Mouse (Mus musculus): ENCODE data around the gene Pxmp4. TPM values are rescaled to one million over a fixed set of nuclear protein-coding genes. Genes with fewer than 3 reads are reported as not detected.

The Pxmp4 gene
- total RNA-seq, 2 experiments from 2014 or later = 15.1 to 16.1 TPM

DNA sequence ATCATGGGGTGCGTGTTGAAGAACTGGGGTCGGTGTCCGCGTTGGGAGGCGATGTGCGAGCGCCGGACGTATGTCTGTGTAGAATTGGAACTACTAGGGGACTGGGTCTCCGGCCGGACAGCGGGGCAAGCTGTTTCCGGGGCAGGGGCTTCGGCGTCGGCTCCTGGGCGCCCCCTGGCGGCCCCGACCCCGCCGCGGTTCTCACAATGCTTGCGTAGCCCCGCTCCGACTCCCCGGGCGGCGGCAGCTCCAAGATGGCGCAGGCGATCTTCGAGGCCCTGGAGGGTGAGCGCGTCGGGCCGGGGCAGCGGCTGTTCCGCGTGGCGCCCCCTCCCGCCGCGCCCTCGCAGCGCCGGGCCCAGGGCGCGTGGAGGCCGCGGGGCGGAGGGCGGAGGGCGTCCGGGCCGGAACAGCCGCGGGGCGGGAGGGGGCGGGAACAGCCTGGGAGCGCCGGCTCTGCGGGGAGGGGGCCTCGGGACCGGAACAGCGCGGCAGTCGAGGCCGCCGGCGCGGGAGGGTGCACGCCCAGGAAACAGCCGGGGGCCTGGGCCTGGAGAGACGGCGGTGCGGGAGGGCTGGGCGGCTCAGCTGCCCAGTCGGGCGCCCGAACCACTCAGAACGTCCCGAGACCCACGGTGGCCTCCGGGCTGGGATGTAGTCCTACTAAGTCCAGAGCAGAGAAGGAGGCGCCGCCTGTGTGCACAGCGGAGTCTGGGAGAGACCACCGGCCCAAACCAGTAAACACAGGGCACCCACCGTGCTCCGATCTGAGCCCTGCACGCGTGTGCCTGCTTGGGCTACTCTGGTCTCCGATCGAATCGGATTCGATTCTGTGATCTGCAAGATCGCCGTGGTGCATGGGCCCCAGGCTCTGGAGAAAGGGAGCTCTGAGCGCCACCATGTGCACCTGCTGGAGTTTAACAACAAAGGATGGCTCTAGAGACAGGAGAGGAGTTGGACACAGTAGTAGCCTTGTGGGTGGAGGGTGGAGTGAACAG is 9.9 kb upstream of the Pxmp4 start, which contains the start of the genes Zfp341 and 4930519P11Rik:
TSS of gene Zfp341 (plus strand) at position 180 of the 998 bp plus-strand sequence.
TSS of gene 4930519P11Rik (minus strand) at position 320 of the 998 bp plus-strand sequence.
- peak; percentile 89 for DNase-seq

DNA sequence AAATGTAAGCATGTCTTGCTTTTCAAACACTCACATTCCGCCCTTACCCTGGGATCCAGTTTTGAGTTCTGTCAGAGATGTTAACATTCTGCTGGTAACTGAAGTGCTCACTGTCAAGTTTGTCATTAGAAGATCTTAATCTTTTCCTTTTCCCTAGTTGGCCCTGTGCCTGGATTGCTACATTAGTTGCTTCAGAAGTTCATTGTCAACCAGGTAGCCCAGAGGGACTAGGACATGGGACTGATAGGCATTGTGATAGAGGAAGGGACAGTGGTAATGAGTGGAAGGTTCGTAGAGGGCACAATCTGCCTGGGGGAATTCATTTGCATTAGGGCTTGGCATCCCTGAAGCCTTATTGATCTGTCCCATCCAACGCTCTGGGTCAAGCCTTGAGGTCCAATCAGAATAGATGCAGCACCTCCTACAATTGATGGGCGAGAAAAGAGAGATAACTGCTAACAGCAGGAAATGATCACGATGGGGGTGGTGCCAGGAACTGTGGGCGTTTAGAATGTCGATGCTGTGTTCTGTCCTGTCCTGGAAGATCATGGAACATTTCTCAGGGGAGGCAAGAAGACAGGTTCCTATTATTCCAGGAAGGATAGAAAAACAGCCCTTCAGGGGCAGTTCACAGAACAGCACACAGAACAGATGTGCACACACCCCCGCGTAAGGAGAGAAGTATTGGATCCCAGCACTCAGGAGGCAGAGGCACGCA is 5.7 kb upstream of the Pxmp4 start:
- DNase-seq = no peak

DNA sequence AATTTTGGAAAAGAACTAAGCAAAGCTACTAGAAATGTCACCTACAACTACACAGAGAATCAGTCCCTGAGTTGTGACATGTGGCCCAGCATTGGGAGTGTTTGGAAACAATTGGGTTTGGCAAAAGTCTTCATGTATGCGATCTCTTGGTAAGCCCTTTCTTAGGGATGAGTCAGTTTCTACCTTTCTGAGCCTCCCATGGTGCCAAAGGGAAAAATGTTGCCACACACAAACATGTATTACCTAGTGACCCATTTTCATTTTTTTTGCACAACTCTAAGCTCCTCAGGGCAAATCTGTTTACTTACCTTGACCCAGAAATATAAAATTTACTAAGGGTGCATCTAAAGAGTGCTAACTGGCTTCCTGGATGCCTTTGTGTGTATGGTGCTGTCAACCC is 3.5 kb upstream of the Pxmp4 start:
- no peak for DNase-seq

DNA sequence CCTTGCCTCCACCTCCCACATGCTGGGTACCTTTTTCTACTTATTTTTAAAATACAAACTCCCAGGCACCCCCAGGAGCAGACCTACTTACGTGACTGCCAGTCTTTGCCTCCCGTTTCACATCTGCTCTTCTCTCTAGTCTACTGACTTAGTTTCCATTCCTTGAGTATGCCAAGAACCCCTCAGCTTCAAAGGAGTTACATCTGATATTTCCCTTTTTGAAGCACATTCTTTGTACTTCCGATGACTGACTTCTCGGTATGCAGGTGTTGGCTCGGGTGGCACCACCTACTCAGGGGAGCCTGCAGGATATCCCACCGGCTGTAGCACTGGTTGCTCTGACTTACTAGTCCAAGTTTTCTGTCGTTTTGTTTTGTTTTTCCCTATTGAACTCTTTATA is 648 bp upstream of the Pxmp4 start:
- DNase-seq = no peak

DNA sequence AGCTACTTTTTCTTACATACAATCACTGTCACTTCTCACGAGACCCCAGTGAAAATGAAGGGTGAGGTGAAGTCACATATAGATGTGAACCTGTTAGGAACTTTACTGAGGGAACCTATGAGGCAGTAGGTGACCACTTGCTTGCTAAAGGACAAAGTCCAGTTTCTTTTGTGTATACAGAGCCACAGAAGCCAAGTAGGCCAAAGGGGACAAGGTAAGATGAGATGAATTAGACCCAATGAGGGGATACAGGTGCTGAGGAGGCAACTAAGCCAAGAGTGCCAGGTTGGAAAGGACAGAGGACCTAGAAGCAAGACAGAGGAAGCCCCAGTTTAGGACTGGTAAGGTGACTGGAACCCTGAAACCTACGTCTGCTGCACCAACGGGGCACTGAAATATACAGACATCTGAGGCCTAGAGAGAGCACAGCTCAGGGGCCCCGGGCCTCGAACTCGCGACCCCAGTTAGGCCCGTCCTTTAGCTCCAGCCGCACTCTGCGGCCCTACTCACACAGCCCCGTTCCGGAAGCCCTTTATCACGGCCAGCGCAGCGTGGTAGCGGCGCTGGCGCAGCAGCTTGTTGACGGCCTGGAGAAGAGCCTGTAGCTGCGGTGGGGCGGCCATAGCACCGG is 386 bp downstream of the Pxmp4 start:
- no peak for DNase-seq

DNA sequence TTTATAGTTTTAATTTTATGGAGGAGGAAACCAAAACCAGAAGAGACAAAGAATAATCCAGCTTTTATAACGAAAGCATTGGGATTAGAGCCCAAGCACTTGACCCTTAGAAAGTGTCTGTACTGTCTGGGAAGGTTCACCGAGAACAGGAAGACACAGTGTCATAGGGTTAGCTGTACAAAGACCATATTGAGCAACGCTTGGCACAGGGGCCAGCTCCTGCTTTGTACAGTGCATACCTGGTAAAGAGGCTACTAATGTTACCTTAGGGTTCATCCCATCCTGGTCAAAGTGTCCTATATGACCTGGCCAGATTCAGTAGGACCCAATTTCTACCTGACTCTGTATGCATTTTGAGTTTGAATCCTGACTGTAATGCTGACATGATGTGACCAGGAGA is 2.2 kb downstream of the Pxmp4 start:
- DNase-seq = no peak

DNA sequence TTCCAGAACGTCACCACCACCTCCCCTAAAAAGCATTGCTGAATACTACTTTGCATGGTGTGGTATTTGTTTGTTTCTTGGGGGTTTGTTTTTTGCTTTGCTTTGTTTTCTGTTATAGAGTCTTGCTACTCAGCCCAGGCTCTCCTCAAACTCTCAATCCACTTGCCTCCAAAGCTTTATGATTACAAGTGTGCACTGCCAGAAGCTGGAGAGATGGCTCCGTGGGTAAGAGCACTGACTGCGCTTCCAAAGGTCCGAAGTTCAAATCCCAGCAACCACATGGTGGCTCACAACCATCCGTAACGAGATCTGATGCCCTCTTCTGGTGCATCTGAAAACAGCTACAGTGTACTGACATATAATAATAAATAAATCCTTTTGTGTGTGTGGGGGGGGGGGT is 2.9 kb downstream of the Pxmp4 start:
- DNase-seq = no peak

DNA sequence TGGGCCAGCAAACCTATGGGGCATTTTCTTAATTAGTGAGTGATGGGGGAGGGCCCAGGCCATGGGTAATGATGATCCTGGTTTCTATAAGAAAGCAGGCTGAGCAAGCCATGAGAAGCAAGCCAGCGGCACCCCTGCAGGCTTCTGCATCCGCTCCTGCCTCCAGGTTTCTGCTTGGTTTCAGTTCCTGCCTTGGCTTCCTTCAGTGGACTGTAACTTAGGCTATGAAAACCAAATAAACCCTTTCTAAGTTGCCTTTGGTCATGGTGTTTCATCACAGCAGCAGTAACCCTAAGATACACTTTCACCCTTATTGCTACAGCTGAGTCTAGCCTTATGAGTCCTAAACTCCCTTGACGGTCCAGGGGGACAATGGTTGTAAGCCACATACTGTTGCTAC is 6.1 kb downstream of the Pxmp4 start:
- DNase-seq = no peak

DNA sequence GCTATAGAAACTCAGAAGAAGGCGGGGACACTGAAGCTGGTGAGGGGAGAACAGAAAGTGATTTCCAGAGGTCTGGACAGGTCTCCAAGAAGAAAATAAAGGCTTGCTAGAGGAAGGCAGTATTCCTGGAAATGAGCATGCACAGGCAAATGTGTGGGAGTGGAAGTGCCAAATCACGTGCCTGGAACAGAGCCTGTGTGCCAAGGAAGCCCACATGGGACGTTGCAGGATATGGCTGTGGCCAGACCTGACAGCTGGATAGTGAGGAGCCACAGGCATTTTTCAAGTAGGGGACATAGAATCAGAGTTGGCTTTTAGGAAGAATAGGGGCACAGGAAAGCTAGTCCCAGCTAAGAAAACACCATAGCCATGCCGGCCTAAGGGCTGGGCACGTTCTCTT is 7.7 kb downstream of the Pxmp4 start:
- no peak for DNase-seq

DNA sequence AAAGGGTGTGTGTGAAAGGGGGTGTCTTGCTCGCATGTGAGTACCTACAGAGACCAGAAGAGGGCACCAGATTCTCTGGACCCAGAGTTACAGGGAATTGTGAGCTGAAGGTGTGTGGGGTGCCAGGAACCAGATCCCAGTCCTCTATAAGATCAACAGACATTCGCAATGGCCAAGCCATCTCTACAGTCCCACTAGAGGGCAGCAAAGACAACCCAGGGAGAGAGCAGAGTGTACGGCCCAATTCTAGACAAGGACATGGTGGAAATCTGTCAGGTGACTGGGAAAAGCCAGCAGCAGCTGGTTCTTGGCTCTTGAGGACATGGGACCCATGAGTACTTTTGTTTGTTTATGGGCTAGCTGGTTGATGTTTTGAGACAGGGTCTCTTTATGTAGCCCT is 10.5 kb downstream of the Pxmp4 start:
- no peak for DNase-seq

DNA sequence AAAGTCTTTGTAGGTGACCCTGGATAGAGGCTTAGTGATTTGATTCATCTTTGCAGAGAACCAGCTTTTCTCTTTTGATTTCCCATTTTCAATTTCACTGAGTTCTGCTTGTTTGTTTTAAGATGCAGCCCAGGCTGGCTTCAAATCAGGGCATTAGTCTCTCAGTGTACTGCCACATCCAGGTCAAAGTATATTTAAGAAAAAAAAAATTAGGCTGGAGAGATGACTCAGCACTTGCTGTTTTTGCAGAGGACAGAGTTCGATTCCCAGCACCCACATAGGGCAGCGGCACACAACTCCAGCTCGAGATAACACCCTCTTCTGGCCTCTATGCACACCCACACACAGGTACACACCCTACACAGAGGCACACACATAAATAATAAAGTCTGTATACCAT is 12.3 kb downstream of the Pxmp4 start:
- DNase-seq = no peak

DNA sequence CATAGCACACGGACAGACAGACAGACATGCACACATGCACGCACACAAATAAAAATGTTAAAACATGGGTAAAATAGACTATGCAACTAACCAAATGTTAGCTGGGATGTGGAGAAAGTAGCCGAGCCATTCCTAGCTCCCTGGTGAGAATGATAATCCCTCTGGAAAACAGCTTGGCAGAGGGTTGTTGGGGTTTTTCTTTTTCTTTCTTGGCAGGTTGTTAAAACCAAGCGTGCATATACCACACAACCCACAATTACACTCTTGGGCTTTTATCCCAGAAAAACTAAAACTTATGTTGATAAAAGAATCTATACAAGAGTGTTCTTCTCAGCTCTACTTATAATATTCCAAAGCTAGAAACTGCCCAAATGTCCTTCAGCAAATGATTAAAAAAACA is 14.5 kb downstream of the Pxmp4 start:
- no peak for DNase-seq

DNA sequence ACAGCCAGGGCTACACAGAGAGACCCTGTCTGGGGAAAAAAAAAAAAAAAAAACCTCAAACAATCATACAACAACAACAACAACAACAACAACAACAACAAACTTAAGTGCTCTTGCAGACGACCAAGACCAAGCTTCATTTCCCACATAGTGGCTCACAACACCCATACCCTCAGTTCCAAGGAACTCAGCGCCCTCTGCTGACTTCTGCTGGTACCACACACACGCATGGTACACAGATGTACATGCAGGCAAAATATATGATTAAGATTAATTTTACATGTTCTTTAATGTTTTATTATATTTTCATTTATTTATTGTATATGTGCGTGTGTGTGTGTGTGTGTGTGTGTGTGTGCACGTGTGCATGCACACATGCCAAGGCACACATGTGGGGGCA is 17.1 kb downstream of the Pxmp4 start:
- peak; percentile 58 for DNase-seq

DNA sequence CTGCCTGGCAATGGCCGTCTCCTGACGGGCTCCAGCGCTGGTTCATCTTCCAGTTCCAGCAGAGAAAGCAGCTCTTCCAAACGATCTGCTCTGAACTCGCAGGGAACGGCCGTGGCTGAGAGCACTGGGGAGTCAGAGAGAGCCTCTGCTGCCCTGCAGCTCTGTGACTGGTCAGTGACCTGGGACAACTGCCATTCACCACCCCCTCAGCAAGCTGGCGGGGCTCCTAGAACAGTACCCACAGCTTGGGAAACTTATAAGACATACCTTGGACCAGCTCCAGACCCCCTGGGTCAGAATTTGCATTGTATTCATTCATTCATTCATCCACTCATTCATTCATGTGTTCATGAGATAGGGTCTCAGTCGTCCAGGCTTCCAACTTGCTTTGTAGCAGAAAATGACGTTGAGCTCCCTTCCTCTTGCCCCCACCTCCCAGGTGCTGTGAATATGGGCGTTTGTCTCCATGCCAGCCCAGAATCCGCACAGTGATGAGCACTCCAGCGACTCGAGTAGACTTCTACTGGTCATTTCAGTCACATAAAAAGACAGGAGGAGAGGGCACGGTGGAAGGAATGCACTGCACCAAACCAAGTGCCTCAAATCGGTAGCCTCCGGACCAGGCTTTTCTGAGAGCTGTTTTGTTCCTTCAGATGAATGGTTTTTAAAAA is 18.4 kb downstream of the Pxmp4 start:
- DNase-seq = no peak

DNA sequence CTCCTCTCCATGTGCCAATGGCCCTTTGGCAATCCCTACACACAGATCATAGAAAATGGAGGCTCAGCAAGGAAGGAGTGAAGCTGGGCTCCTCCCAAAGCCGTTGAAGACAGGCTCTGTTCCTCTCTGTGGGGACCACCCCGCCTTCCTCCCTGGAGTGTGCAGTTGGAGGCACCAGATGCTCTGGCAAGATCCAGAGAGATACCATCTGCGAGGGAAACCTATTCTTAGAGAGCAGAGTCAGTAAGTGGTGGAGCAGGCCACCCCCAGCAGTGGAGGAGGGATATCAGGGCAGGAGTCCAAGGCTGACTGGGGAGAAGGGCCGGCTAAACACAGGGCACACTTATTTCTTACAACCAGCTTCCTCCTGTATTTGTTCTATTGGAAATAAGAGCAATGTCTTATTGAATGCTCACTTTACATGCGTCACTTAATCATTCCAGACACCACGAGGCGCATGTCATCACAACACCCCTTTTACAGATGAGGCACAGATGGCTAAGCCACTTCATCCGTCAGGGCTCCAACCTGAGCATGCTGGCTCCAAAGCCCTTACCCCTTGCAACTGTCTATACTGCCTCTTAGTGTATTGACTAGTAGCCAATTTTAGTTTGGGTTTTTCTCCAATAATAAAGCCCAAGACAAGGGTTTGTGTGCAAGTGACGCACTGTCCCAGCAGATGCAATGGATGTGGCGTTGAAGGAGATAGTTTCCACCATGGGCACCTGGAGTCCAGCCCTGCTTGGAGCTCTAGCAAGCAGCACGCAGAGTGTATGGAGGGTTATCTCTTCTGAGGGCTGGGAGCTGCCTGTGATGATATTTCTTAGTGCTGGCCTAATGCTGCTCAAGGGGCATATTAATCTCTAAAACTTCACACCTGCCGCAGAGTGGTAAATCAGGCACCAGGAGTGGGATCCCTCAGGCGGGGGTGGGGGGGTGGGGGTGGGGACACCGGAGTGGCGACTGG is 19.3 kb downstream of the Pxmp4 start:
- no peak for DNase-seq

DNA sequence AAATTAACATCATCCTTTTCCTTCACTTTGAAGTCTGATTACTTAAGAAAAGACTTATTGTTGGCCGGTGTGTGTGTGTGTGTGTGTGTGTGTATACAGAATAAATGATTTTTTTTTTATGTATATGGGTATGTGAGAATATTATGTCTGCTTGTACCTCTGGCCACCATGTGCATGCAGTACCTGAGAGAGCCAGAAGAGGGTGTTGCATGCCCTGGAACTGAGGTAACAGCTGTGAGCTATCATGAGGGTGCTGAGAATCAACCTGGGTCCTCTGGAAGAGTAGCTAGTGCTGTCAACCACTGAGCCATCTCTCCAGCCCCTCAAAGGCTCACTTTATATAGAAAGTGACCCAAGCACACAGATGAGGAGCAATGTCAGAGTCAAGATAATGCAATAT is 22.1 kb downstream of the Pxmp4 start:
- DNase-seq = no peak

DNA sequence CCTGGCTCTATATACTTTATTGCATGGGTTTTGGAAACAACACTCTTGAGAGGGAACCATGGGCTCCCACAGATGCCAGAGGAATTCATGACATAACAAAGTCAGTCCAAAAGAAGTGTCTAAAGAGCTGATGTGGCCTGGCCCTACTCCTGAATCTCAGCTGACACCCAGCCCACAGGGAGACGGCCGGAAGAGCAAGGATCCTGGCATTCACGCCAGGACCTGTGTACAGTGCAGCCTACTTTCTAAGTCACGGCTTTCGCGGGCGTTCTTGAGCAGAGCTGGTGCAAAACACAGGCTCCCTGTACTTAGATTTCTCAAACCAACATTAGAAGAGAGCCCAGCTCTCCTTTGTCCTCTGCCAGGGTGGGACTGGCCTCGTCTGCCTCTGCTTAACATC is 22.9 kb downstream of the Pxmp4 start:
- peak; percentile 43 for DNase-seq

DNA sequence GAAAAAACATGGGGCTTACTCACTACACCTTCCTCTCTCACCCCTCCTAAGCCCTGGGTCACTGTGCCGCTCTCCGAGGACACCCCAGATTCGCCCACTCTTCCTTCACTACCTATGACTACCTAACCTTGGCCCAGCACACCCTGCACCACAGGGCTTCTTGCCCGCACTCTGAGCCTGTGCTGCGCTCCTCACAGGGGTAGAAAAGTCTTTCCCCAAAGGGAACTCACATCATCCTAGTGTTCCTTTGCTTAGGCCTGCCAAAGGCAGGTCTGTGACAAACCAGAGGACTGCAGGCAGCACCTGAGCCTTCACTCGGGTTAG is 25.8 kb downstream of the Pxmp4 start:
- DNase-seq = no peak

DNA sequence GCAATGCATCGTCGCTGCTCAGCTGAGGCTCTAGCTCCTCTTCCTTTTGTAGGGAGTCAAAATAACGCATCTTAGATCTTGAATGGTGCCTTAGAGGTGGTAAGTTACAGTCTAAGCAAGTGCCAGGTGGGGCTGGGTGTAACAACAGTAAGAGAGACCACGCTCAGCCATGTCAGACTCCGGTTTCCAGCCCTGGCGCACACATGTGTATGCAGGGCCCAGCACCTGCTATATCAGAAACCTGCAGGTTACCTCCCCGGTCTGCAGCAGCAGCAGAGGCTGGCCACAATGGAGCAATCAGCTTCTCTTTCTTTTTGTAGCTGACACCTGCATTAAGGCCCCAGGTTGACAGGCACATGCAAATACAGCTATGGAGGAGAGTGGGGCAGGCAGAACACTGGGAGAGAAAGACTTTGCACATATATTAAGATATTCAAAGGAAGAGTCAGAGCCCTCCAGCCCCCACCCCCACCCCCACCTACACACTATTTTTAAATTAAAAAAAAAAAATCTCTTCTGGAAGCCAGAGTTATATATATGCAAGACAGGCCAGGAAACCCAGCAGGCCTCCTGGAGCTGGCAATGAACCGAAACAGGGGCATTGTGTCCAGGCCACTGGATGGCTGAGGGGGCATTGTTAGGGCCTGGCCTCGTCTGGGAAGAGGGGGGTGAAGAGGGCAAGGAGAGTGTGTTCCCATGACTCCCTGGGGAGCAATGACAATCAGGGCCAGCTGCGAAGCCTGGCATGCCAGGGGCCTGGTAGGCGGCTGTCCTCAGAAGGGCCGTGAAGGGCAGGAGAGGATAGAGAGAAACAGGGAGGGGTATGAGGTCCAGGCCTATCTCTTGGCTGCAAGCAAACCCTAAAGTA is 26.4 kb downstream of the Pxmp4 start:
- DNase-seq = no peak

DNA sequence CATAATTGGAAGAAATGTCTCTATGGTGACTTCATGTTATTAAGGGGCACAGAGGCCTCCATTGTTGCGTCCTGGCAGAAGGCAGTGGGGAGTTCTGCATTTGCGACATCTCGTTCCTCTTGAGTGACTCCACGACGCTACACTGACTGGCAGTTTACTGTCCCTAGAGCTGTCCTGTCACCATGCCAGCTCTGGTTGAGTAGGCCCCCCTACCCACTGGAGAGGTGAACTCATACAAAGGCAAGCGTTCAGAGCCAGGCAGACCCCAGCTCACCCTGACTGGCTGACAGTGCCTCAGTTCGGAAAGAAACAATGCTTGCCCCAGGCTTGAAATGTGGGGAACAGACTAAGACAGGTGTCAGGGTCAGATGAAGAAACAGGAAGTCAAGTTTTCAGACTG is 29.2 kb downstream of the Pxmp4 start:
- DNase-seq = no peak

All from gastrocnemius, postnatal 10 days (tissue).